Mouse (Mus musculus) thymus, adult 2 months (tissue): ENCODE measurements around the gene Mrpl45. TPM values are rescaled to one million over a fixed set of nuclear protein-coding genes. Genes with fewer than 3 reads are reported as not detected.

ENCODE experiments used
- DNase-seq: peaks from one replicate; pipeline ENCODE4 v3.0.0; 2021
- H3K27ac ChIP-seq: fragments of 200-500 bp; 2 replicates; pipeline ENCODE4 v1.5.1; 2012; ENCODE audit warnings: low read length, control low read depth; ENCODE audit not compliant: control insufficient read depth, insufficient read depth
- H3K27me3 ChIP-seq: fragments of 200-500 bp; 2 replicates; pipeline ENCODE4 v1.6.1; 2012; ENCODE audit warnings: mild to moderate bottlenecking, low read length, moderate library complexity, mixed read lengths; ENCODE audit not compliant: control insufficient read depth, insufficient read depth
- H3K36me3 ChIP-seq: fragments of 200-500 bp; 2 replicates; pipeline ENCODE4 v1.6.1; 2012; ENCODE audit warnings: mild to moderate bottlenecking, low read length, moderate library complexity; ENCODE audit not compliant: control insufficient read depth, insufficient read depth
- H3K4me1 ChIP-seq: fragments of 200-500 bp; replicated peaks from 2 replicates; pipeline ENCODE4 v1.6.1; 2012; ENCODE audit warnings: low read length; ENCODE audit not compliant: control insufficient read depth, insufficient read depth
- H3K4me3 ChIP-seq: fragments of 200-500 bp; 2 replicates; pipeline ENCODE4 v1.5.1; 2012; ENCODE audit warnings: mild to moderate bottlenecking, low read length, control low read depth, moderate library complexity; ENCODE audit not compliant: control insufficient read depth, insufficient read depth
- CTCF ChIP-seq: fragments of 200-500 bp; IDR thresholded peaks from 2 replicates; pipeline ENCODE4 v1.5.1; 2012; ENCODE audit warnings: mild to moderate bottlenecking, control low read depth, low read length, moderate library complexity, borderline replicate concordance; ENCODE audit not compliant: control insufficient read depth, poor library complexity, insufficient read depth; ENCODE audit errors: extremely low read depth
- POLR2A ChIP-seq: fragments of 200-500 bp; IDR thresholded peaks from 2 replicates; pipeline ENCODE4 v1.6.1; 2012; ENCODE audit warnings: mild to moderate bottlenecking, low read length, control low read depth, moderate library complexity; ENCODE audit not compliant: control insufficient read depth, poor library complexity, insufficient read depth; ENCODE audit errors: extremely low read depth
- WGBS: fragments of 180-500 bp; shearing (Covaris S2); methylation state at CpG from one replicate; pipeline ENCODE4 v1.1.7; 2018; 5-methylcytosine and 5-hydroxymethylcytosine counted together
- polyA plus RNA-seq: library from polyadenylated mRNA; depleted of rRNA; stranded (reverse); fragments of >200 nt; gene quantifications from 2 replicates; pipeline ENCODE4 v1.2.3, GENCODE M21; 2012

Mrpl45 gene
- polyA plus RNA-seq, 1 experiment, result 14.1 TPM

DNA sequence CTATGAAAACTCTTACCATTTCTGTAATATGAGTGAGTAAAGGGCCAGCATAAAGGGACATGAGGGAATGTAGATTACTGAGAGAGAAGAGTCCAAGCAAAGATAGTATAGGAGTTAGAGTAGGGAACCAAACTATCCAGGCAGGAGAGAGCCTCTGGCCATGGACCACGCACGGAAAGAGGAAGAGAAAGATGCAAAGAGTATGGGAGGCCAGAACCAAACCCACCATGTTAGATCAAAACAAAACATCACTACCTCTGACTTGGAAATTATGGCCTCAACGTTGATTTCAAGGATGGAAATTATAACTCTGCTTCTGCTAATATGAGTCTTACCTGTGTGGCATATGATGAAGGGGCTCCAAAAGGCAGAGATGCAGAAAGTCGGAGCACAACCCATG lies 30.7 kb upstream of the Mrpl45 start:
- WGBS, result 76% methylated on average over 4 of the region's 4 CpGs
- no peaks in the 10 kb centered on the region for H3K27me3 ChIP-seq
- no peak overlapping the region for H3K27ac ChIP-seq
- no peak overlapping the region for H3K4me3 ChIP-seq
- TF ChIP-seq CTCF (no peak), POLR2A (no peak)
- no peaks in the 10 kb centered on the region for H3K4me1 ChIP-seq
- no peaks in the 10 kb centered on the region for H3K36me3 ChIP-seq
- no peak for DNase-seq

DNA sequence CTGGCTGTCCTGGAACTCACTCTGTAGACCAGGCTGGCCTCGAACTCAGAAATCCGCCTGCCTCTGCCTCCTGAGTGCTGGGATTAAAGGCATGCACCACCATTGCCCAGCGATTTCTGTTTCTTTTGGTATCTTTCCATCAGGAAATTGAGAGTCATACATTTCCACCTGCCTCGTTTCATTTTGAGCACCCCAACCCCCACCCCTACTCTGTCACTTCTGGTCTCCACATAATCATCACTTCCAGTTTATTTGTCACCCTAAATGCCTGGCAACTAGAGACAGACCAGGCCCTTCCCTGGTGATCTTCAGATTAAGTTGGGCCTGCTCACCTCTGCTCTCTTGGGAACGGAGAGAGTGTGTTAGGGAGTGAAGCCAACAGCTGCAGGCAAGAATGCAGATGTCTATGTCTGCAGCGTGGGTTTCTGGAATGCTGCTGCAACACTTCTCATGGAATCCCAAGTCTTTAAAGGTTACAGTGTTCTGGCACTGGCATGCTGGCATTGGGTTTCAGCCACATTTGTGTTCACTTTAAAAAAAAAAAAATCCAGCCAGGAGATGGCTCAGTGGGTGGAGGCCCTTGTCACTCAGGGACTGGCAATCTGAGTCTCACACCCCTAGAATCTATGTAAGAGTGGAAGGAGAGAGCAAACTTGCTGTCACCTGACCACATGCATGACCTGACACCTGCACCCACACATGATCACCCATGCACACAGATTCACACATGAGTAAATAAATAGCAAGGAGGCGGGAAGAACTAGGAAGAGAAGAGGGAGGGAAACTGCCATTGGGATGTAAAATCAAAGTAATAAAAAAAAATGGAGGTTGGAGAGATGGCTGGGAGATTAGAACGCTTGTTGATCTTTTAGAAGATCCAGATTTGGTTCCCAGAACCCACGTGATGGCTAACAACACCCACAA lies 29.4 kb upstream of the Mrpl45 start:
- Histone ChIP-seq H3K27ac (no peak overlapping the region), H3K36me3 (no peaks in the 10 kb centered on the region), H3K4me3 (no peak overlapping the region), H3K27me3 (no peaks in the 10 kb centered on the region), H3K4me1 (no peaks in the 10 kb centered on the region)
- 85% methylated on average over 9 of the region's 9 CpGs for WGBS
- no peak for TF ChIP-seq POLR2A
- no peak for TF ChIP-seq CTCF
- no peak for DNase-seq

GRCm38 (mm10) chr11:97286973-97287372 lies 28.5 kb upstream of the Mrpl45 start:
- Histone ChIP-seq H3K27me3 (no peaks in the 10 kb centered on the region), H3K4me1 (no peaks in the 10 kb centered on the region), H3K27ac (no peak overlapping the region), H3K36me3 (no peaks in the 10 kb centered on the region), H3K4me3 (no peak overlapping the region)
- no peak for DNase-seq
- 91% methylated on average over 6 of the region's 6 CpGs for WGBS
- TF ChIP-seq CTCF, result no peak
- TF ChIP-seq POLR2A, result no peak

DNA sequence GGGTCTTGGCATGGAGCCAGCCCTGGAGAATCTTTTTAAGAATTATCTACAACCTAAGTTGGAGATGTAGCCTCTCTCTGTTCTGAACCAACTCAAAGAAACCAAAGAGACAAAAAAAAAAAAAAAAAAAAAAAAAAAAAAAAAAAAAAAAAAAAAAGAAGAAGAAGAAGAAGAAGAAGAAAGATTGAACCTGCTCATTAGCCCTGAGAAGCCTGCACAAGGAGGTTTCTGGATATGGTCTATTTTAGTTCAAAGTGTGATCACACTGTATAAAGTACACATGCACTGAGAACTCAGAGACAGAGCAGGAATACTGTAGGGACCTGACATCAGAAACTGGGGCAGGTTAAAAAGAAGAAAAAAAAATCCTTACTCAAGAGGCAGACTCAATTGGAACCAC lies 27.9 kb upstream of the Mrpl45 start:
- H3K4me1 ChIP-seq, result no peaks in the 10 kb centered on the region
- H3K27me3 ChIP-seq, result no peaks in the 10 kb centered on the region
- no peak overlapping the region for H3K27ac ChIP-seq
- no peak for TF ChIP-seq CTCF
- no peak overlapping the region for H3K4me3 ChIP-seq
- no peaks in the 10 kb centered on the region for H3K36me3 ChIP-seq
- no peak for DNase-seq

DNA sequence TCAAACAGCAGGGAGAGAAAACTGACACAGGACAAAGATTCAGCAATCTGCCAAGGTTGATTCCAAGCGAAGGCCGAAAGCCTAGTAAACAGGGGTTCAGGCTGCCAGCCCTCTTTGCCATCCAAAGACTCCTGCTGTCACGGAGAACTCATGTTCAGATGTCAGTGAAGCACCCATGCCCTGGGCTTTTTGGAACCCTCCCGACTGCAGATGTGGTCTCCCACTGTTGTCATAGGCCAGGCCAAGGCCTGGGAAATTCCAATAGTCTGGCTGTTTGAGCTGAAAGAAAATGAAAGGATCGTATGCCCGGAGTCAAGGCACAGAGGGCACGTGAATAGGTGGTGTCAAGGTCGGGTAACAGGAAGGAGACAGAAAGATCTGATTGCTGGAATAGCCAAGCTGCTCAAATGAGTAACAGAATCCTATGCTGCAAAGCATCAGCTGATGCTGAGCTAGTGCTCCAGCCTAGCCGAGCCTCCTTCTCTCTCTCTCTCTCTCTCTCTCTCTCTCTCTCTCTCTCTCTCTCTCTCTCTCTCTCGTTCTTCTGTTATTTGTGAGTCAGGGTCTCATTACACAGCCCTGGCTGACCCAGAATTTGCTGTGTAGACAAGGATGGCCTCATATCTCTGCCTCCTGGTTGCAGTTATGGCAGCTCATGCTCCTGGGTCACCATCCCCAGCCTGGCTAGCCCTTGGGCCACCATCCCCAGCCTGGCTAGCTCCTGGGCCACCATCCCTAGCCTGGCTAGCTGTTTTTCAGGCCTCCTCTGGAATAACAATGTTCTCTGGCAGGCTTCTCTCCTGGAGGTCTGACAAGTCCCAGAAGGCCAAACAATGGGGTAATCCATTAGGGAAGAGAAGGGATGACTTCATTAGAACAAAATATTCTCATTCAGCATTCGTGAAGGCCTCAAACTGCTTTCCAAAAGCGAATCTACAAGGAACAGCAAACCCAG lies 26.0 kb upstream of the Mrpl45 start:
- Histone ChIP-seq H3K27me3 (no peaks in the 10 kb centered on the region), H3K36me3 (no peaks in the 10 kb centered on the region), H3K4me3 (no peak overlapping the region), H3K4me1 (no peaks in the 10 kb centered on the region), H3K27ac (no peak overlapping the region)
- no peak for TF ChIP-seq POLR2A
- TF ChIP-seq CTCF, result no peak
- no peak for DNase-seq
- WGBS, result 85% methylated on average over 12 of the region's 12 CpGs

GRCm38 (mm10) chr11:97292731-97293130 lies 22.8 kb upstream of the Mrpl45 start:
- 100% methylated on average over 1 of the region's 1 CpGs for WGBS
- no peak for TF ChIP-seq CTCF
- no peak for TF ChIP-seq POLR2A
- Histone ChIP-seq H3K36me3 (no peaks in the 10 kb centered on the region), H3K4me3 (no peak overlapping the region), H3K27me3 (no peaks in the 10 kb centered on the region), H3K4me1 (peaks cover 3% of the 10 kb centered on the region), H3K27ac (no peak overlapping the region)
- no peak for DNase-seq
